Mouse (Mus musculus) hindbrain, embryonic 16.5 days (tissue): ENCODE measurements around the gene Antxr1. TPM values are rescaled to one million over a fixed set of nuclear protein-coding genes. Genes with fewer than 3 reads are reported as not detected.

Experiments used
- ATAC-seq: fragments of 200-750 bp; cut with Nextera tagmentation; 2 replicates; pipeline ENCODE4 v1.8.0; 2017; ENCODE audit warnings: moderate TSS enrichment, moderate library complexity
- H3K27ac ChIP-seq: fragments of 300-500 bp; sonication (generic); 2 replicates; pipeline ENCODE4 v1.5.1; 2014; ENCODE audit warnings: low read depth, mild to moderate bottlenecking, control low read depth, low read length, moderate library complexity
- H3K27me3 ChIP-seq: fragments of 300-500 bp; sonication (generic); replicated peaks from 2 replicates; pipeline ENCODE4 v1.6.1; 2014; ENCODE audit warnings: low read length; ENCODE audit not compliant: control insufficient read depth, insufficient read depth
- H3K36me3 ChIP-seq: fragments of 300-500 bp; sonication (generic); 2 replicates; pipeline ENCODE4 v1.6.1; 2014; ENCODE audit warnings: mild to moderate bottlenecking, low read length, moderate library complexity, mixed read lengths; ENCODE audit not compliant: control insufficient read depth, insufficient read depth
- H3K4me1 ChIP-seq: fragments of 300-500 bp; sonication (generic); 2 replicates; pipeline ENCODE4 v1.6.1; 2014; ENCODE audit warnings: low read depth, low read length; ENCODE audit not compliant: control insufficient read depth, insufficient read depth
- H3K4me2 ChIP-seq: fragments of 300-500 bp; sonication (generic); 2 replicates; pipeline ENCODE4 v1.6.1; 2014; ENCODE audit warnings: mild to moderate bottlenecking, low read length, control low read depth, moderate library complexity
- H3K4me3 ChIP-seq: fragments of 300-500 bp; sonication (generic); 2 replicates; pipeline ENCODE4 v1.5.1; 2014; ENCODE audit warnings: mild to moderate bottlenecking, low read length, control low read depth, moderate library complexity
- H3K9ac ChIP-seq: fragments of 300-500 bp; sonication (generic); 2 replicates; pipeline ENCODE4 v1.6.1; 2014; ENCODE audit warnings: low read depth, mild to moderate bottlenecking, control low read depth, low read length, moderate library complexity
- H3K9me3 ChIP-seq: fragments of 300-500 bp; sonication (generic); 2 replicates; pipeline ENCODE4 v1.6.1; 2014; ENCODE audit warnings: mild to moderate bottlenecking, low read length, moderate library complexity; ENCODE audit not compliant: control insufficient read depth
- WGBS: fragments of 180-500 bp; shearing (Covaris S2); extraction: QIAGEN DNeasy Blood & Tissue Kit; methylation state at CpG from one replicate; pipeline ENCODE4 v1.1.7; 2014; 5-methylcytosine and 5-hydroxymethylcytosine counted together
- polyA plus RNA-seq: library from polyadenylated mRNA; unstranded; fragments of >200 nt; fragmentation: Nextera tagmentation; extraction: Ambion mirVana; gene quantifications from 2 replicates; pipeline ENCODE4 v1.2.1, GENCODE M21; 2015

Antxr1 gene
- polyA plus RNA-seq, 1 experiment from 2014 or later, result 5.3 TPM

DNA sequence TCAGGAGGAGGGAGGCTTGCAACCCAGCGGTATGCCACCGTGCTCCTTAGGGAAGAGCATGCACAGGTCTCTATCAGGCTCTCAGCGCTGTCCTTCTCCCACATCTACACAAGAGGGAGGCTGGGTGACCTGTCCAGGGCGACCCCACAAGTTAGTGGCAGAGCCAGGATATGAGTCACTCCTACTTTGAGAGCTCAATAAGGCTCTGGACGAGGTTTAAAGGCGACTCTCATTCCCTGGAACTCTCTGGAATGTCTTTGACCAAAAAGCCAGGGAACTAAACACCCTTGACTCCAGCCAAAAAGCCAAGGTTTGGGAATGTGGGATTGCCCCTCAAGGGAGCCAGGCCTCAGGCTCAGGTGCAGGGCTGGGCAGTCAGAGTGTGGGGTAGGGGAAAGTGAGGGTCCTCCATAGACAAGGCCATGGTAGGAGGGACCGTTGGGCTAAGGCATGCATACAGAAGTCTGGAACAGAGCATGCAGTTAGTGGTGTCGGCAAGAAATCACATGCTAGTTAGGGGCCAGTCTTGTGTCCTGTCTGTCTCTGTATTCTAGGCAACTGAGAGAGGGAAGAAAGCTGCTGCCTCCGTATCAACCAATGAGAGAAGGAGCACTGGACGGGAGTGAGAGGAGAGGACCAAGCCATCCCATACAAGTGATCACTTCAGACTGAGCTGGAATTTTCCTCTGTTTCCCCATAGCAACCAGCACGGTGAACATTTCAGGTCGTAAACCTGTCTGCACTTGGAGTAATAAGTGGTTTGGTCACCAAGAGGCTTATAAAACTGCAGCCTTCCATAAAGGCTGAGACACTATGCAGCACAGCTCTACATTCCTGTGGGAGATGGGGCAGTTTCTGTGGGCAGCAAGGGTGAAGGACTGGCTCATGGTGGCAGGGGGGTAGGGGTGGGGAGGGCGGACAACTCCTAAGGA is 116.3 kb downstream of the Antxr1 start:
- no peak for ATAC-seq
- Histone ChIP-seq H3K9ac (no peak overlapping the region), H3K27me3 (no peaks in the 10 kb centered on the region), H3K27ac (no peak overlapping the region), H3K4me3 (no peak overlapping the region), H3K36me3 (no peaks in the 10 kb centered on the region), H3K9me3 (no peaks in the 10 kb centered on the region), H3K4me2 (no peak overlapping the region), H3K4me1 (0 out of 2 replicates have a peak, but pooled peaks cover 3% of the 10 kb centered on the region)
- 82% methylated on average over 13 of the region's 13 CpGs for WGBS

- H3K4me3 ChIP-seq, result no peak overlapping the region
- no peak overlapping the region for H3K4me2 ChIP-seq
- H3K27ac ChIP-seq, result no peak overlapping the region
- H3K36me3 ChIP-seq, result no peaks in the 10 kb centered on the region
- no peaks in the 10 kb centered on the region for H3K9me3 ChIP-seq
- ATAC-seq, result no peak
- H3K27me3 ChIP-seq, result no peaks in the 10 kb centered on the region
- no peaks in the 10 kb centered on the region for H3K4me1 ChIP-seq
- H3K9ac ChIP-seq, result no peak overlapping the region
- WGBS, result 74% methylated on average over 2 of the region's 2 CpGs
These were observed 119.5 kb downstream of the Antxr1 start for GRCm38 (mm10) chr6:87216114-87216591.

- H3K4me3 ChIP-seq, result no peak overlapping the region
- no peaks in the 10 kb centered on the region for H3K27me3 ChIP-seq
- H3K27ac ChIP-seq, result no peak overlapping the region
- H3K4me2 ChIP-seq, result no peak overlapping the region
- no peak overlapping the region for H3K9ac ChIP-seq
- no peaks in the 10 kb centered on the region for H3K36me3 ChIP-seq
- WGBS, result 85% methylated on average over 7 of the region's 7 CpGs
- no peaks in the 10 kb centered on the region for H3K9me3 ChIP-seq
- no peak for ATAC-seq
- H3K4me1 ChIP-seq, result no peaks in the 10 kb centered on the region
These were observed 122.4 kb downstream of the Antxr1 start for GRCm38 (mm10) chr6:87213262-87213661.

DNA sequence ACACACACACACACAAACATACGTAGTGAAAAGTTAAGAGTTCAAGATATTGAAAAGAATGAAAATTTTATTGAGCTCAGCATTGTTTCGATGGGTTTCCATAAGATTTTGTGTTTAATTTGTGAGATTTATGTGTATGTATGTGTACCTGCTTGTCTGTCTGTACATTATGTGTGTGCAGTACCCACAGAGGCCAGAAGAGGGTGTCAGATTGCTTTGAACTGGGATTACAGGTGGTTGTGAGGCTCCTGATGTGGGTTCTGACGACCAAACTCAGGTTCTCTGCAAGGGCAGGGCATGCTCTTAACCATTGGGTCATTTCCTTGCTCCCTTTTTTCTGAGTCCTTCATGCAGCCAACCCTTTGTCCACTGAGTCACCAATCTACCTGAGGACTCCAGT is 124.1 kb downstream of the Antxr1 start:
- no peak for ATAC-seq
- H3K4me3 ChIP-seq, result no peak overlapping the region
- H3K27ac ChIP-seq, result no peak overlapping the region
- H3K9ac ChIP-seq, result no peak overlapping the region
- H3K4me2 ChIP-seq, result no peak overlapping the region
- WGBS, result 95% methylated on average over 3 of the region's 3 CpGs
- H3K36me3 ChIP-seq, result no peaks in the 10 kb centered on the region
- H3K4me1 ChIP-seq, result 0 out of 2 replicates have a peak, but pooled peaks cover 4% of the 10 kb centered on the region
- no peaks in the 10 kb centered on the region for H3K9me3 ChIP-seq
- H3K27me3 ChIP-seq, result no peaks in the 10 kb centered on the region

GRCm38 (mm10) chr6:87207373-87207982 is 128.1 kb downstream of the Antxr1 start:
- no peaks in the 10 kb centered on the region for H3K36me3 ChIP-seq
- 63% methylated on average over 13 of the region's 13 CpGs for WGBS
- no peaks in the 10 kb centered on the region for H3K27me3 ChIP-seq
- no peak overlapping the region for H3K4me3 ChIP-seq
- H3K4me1 ChIP-seq, result peaks cover 12% of the 10 kb centered on the region
- 0 out of 2 replicates have a peak overlapping the region, but pooled peaks have one; percentile 36 for H3K27ac ChIP-seq
- no peaks in the 10 kb centered on the region for H3K9me3 ChIP-seq
- ATAC-seq, result peak; percentile 50; the same call in 1 of the 2 replicates
- H3K4me2 ChIP-seq, result no peak overlapping the region
- no peak overlapping the region for H3K9ac ChIP-seq

GRCm38 (mm10) chr6:87206790-87207189 is 128.8 kb downstream of the Antxr1 start:
- Histone ChIP-seq H3K9me3 (no peaks in the 10 kb centered on the region), H3K4me1 (peaks cover 12% of the 10 kb centered on the region), H3K36me3 (no peaks in the 10 kb centered on the region), H3K4me3 (no peak overlapping the region), H3K4me2 (no peak overlapping the region), H3K9ac (no peak overlapping the region), H3K27ac (no peak overlapping the region), H3K27me3 (no peaks in the 10 kb centered on the region)
- 84% methylated on average over 4 of the region's 4 CpGs for WGBS
- ATAC-seq, result no peak

DNA sequence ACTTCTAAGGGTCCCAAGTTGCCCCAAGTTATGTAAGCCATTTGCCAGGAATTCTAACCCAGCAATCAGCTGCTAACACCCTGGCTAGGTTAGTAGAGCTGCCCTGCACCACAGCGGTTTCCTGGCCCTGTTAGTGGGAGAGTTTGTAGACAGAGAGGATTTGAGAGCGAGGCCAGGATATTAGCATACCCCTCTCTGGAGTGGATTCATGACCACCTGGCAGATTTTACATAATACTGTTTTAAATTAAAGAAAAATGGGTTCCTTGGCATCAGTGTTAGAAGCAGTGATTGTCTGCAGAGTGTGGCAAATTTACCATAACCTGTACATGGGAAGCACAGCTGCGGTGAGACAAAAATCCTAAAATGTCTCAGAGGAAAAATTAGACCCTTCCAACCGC is 132.2 kb downstream of the Antxr1 start:
- Histone ChIP-seq H3K36me3 (no peaks in the 10 kb centered on the region), H3K4me2 (no peak overlapping the region), H3K27me3 (no peaks in the 10 kb centered on the region), H3K9me3 (no peaks in the 10 kb centered on the region), H3K4me3 (no peak overlapping the region), H3K27ac (no peak overlapping the region), H3K9ac (no peak overlapping the region), H3K4me1 (peaks cover 12% of the 10 kb centered on the region)
- 63% methylated on average over 4 of the region's 4 CpGs for WGBS
- ATAC-seq, result no peak

GRCm38 (mm10) chr6:87203065-87203464 is 132.6 kb downstream of the Antxr1 start:
- Histone ChIP-seq H3K4me3 (no peak overlapping the region), H3K4me1 (peaks cover 12% of the 10 kb centered on the region), H3K9me3 (no peaks in the 10 kb centered on the region), H3K27ac (no peak overlapping the region), H3K36me3 (no peaks in the 10 kb centered on the region), H3K4me2 (no peak overlapping the region), H3K27me3 (no peaks in the 10 kb centered on the region), H3K9ac (no peak overlapping the region)
- no peak for ATAC-seq
- WGBS, result 62% methylated on average over 2 of the region's 2 CpGs

DNA sequence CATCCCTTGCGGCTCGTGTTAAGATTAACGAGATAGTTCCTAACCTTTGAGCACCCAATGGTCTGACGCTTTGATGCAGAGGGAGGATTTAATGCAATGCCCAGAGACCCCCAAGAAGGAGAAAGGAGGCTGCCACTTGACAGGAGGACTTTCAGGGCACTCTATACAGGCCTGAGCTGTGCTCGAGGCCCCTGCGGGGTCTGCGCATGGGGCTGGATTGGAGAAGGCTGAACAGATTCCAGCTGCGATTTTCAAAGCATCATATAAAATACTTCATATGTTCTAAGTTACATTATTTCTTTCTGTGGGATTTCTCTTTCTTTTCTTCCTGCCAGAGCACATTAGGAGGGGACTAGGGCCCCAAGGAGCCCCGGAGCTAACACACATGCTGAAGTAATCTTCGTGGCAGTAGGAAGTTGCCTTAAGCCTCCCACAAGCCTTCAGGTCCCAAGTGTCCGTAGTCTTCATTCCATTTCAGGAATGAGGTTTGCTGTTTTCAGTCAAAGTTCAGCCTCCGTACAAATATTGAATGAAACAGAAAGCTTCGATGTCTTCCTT is 133.5 kb downstream of the Antxr1 start:
- H3K27ac ChIP-seq, result no peak overlapping the region
- no peak overlapping the region for H3K9ac ChIP-seq
- no peak for ATAC-seq
- no peaks in the 10 kb centered on the region for H3K9me3 ChIP-seq
- 87% methylated on average over 13 of the region's 13 CpGs for WGBS
- H3K4me1 ChIP-seq, result peaks cover 9% of the 10 kb centered on the region
- no peak overlapping the region for H3K4me3 ChIP-seq
- no peaks in the 10 kb centered on the region for H3K27me3 ChIP-seq
- H3K4me2 ChIP-seq, result no peak overlapping the region
- no peaks in the 10 kb centered on the region for H3K36me3 ChIP-seq
